Mouse (Mus musculus) midbrain, embryonic 12.5 days (tissue): Measurements from ENCODE around the gene Gcm1. TPM values are rescaled to one million over a fixed set of nuclear protein-coding genes. Genes with fewer than 3 reads are reported as not detected.

Experiments
- ATAC-seq: fragments of 200-750 bp; cut with Nextera tagmentation; 2 replicates; pipeline ENCODE4 v1.8.0; 2017; ENCODE audit warnings: low read depth, moderate TSS enrichment, moderate library complexity; ENCODE audit not compliant: low FRiP score
- H3K27ac ChIP-seq: fragments of 300-500 bp; sonication (generic); replicated peaks from 2 replicates; pipeline ENCODE4 v1.5.1; 2016; ENCODE audit warnings: mild to moderate bottlenecking
- H3K27me3 ChIP-seq: fragments of 300-500 bp; sonication (generic); 2 replicates; pipeline ENCODE4 v1.6.1; 2016; ENCODE audit warnings: mild to moderate bottlenecking
- H3K36me3 ChIP-seq: fragments of 300-500 bp; sonication (generic); 2 replicates; pipeline ENCODE4 v1.6.1; 2016
- H3K4me1 ChIP-seq: fragments of 300-500 bp; sonication (generic); 2 replicates; pipeline ENCODE4 v1.6.1; 2016
- H3K4me2 ChIP-seq: fragments of 300-500 bp; sonication (generic); replicated peaks from 2 replicates; pipeline ENCODE4 v1.6.1; 2016; ENCODE audit warnings: mild to moderate bottlenecking, moderate library complexity
- H3K4me3 ChIP-seq: fragments of 300-500 bp; sonication (generic); 2 replicates; pipeline ENCODE4 v1.5.1; 2016; ENCODE audit warnings: mild to moderate bottlenecking
- H3K9ac ChIP-seq: fragments of 300-500 bp; sonication (generic); replicated peaks from 2 replicates; pipeline ENCODE4 v1.6.1; 2016; ENCODE audit warnings: mild to moderate bottlenecking, moderate library complexity
- H3K9me3 ChIP-seq: fragments of 300-500 bp; sonication (generic); 2 replicates; pipeline ENCODE4 v1.6.1; 2016; ENCODE audit warnings: mild to moderate bottlenecking
- WGBS: fragments of 180-500 bp; shearing (Covaris S2); methylation state at CpG from one replicate; pipeline ENCODE4 v1.1.7; 2016; 5-methylcytosine and 5-hydroxymethylcytosine counted together
- polyA plus RNA-seq: library from polyadenylated mRNA; unstranded; fragments of >200 nt; fragmentation: Nextera tagmentation; extraction: Ambion mirVana; gene quantifications from 2 replicates; pipeline ENCODE4 v1.2.1, GENCODE M21; 2016

Gene Gcm1
- polyA plus RNA-seq, 1 experiment from 2014 or later = 0.14 TPM

- Histone ChIP-seq H3K4me3 (no peak overlapping the region), H3K4me2 (no peak overlapping the region), H3K9ac (no peak overlapping the region), H3K9me3 (no peaks in the 10 kb centered on the region), H3K4me1 (peaks cover 9% of the 10 kb centered on the region), H3K27me3 (peaks cover 21% of the 10 kb centered on the region; the same call in 1 of the 2 replicates), H3K36me3 (no peaks in the 10 kb centered on the region), H3K27ac (peak overlapping the region; percentile 20; the same call in 1 of the 2 replicates)
- peak; percentile 59 for ATAC-seq
- WGBS = 5% methylated on average over 9 of the region's 9 CpGs
These were observed 30.5 kb upstream of the Gcm1 start for GRCm38 (mm10) chr9:78021256-78021655.

GRCm38 (mm10) chr9:78022187-78022945, 29.4 kb upstream of the Gcm1 start:
- H3K9ac ChIP-seq = no peak overlapping the region
- no peak overlapping the region for H3K27ac ChIP-seq
- H3K9me3 ChIP-seq = no peaks in the 10 kb centered on the region
- peaks cover 21% of the 10 kb centered on the region; the same call in 1 of the 2 replicates for H3K27me3 ChIP-seq
- peaks cover 9% of the 10 kb centered on the region for H3K4me1 ChIP-seq
- no peaks in the 10 kb centered on the region for H3K36me3 ChIP-seq
- H3K4me3 ChIP-seq = no peak overlapping the region
- H3K4me2 ChIP-seq = no peak overlapping the region
- WGBS = 79% methylated on average over 8 of the region's 8 CpGs
- ATAC-seq = no peak

- H3K36me3 ChIP-seq = no peaks in the 10 kb centered on the region
- peaks cover 9% of the 10 kb centered on the region for H3K4me1 ChIP-seq
- no peaks in the 10 kb centered on the region for H3K9me3 ChIP-seq
- H3K4me2 ChIP-seq = no peak overlapping the region
- 24% methylated on average over 3 of the region's 3 CpGs for WGBS
- peaks cover 15% of the 10 kb centered on the region; the same call in 1 of the 2 replicates for H3K27me3 ChIP-seq
- H3K4me3 ChIP-seq = no peak overlapping the region
- H3K9ac ChIP-seq = no peak overlapping the region
- ATAC-seq = peak; percentile 67
- H3K27ac ChIP-seq = no peak overlapping the region
These were observed 26.9 kb upstream of the Gcm1 start for GRCm38 (mm10) chr9:78024823-78025222.

GRCm38 (mm10) chr9:78027099-78027498, 24.6 kb upstream of the Gcm1 start:
- Histone ChIP-seq H3K4me2 (no peak overlapping the region), H3K36me3 (no peaks in the 10 kb centered on the region), H3K9me3 (no peaks in the 10 kb centered on the region), H3K27me3 (peaks cover 10% of the 10 kb centered on the region; the same call in 1 of the 2 replicates), H3K4me3 (no peak overlapping the region), H3K9ac (no peak overlapping the region), H3K4me1 (no peaks in the 10 kb centered on the region), H3K27ac (no peak overlapping the region)
- no peak for ATAC-seq
- WGBS = 76% methylated on average over 3 of the region's 3 CpGs

GRCm38 (mm10) chr9:78030835-78031456, 20.8 kb upstream of the Gcm1 start:
- Histone ChIP-seq H3K4me3 (no peak overlapping the region), H3K27me3 (no peaks in the 10 kb centered on the region), H3K27ac (no peak overlapping the region), H3K36me3 (no peaks in the 10 kb centered on the region), H3K9ac (no peak overlapping the region), H3K4me2 (no peak overlapping the region), H3K4me1 (no peaks in the 10 kb centered on the region), H3K9me3 (no peaks in the 10 kb centered on the region)
- no peak for ATAC-seq
- WGBS = 90% methylated on average over 10 of the region's 10 CpGs

- no peaks in the 10 kb centered on the region for H3K4me1 ChIP-seq
- no peak overlapping the region for H3K9ac ChIP-seq
- H3K27me3 ChIP-seq = no peaks in the 10 kb centered on the region
- no peak overlapping the region for H3K4me3 ChIP-seq
- H3K36me3 ChIP-seq = no peaks in the 10 kb centered on the region
- no peaks in the 10 kb centered on the region for H3K9me3 ChIP-seq
- H3K27ac ChIP-seq = no peak overlapping the region
- ATAC-seq = no peak
- H3K4me2 ChIP-seq = no peak overlapping the region
- 92% methylated on average over 4 of the region's 4 CpGs for WGBS
These were observed 18.8 kb upstream of the Gcm1 start for GRCm38 (mm10) chr9:78032930-78033329.

GRCm38 (mm10) chr9:78035296-78035695, 16.4 kb upstream of the Gcm1 start:
- H3K4me1 ChIP-seq = no peaks in the 10 kb centered on the region
- H3K9ac ChIP-seq = no peak overlapping the region
- no peak overlapping the region for H3K27ac ChIP-seq
- WGBS = 85% methylated on average over 5 of the region's 5 CpGs
- no peaks in the 10 kb centered on the region for H3K9me3 ChIP-seq
- no peak overlapping the region for H3K4me2 ChIP-seq
- ATAC-seq = no peak
- H3K36me3 ChIP-seq = no peaks in the 10 kb centered on the region
- H3K27me3 ChIP-seq = no peaks in the 10 kb centered on the region
- no peak overlapping the region for H3K4me3 ChIP-seq

- ATAC-seq = no peak
- 89% methylated on average over 8 of the region's 8 CpGs for WGBS
- Histone ChIP-seq H3K4me1 (no peaks in the 10 kb centered on the region), H3K4me3 (no peak overlapping the region), H3K36me3 (no peaks in the 10 kb centered on the region), H3K27me3 (no peaks in the 10 kb centered on the region), H3K27ac (no peak overlapping the region), H3K9ac (no peak overlapping the region), H3K9me3 (no peaks in the 10 kb centered on the region), H3K4me2 (no peak overlapping the region)
These were observed 15.9 kb upstream of the Gcm1 start for GRCm38 (mm10) chr9:78035831-78036230.

GRCm38 (mm10) chr9:78038755-78039489, 12.8 kb upstream of the Gcm1 start:
- H3K4me1 ChIP-seq = no peaks in the 10 kb centered on the region
- no peaks in the 10 kb centered on the region for H3K36me3 ChIP-seq
- no peaks in the 10 kb centered on the region for H3K27me3 ChIP-seq
- no peak overlapping the region for H3K9ac ChIP-seq
- no peak overlapping the region for H3K27ac ChIP-seq
- H3K9me3 ChIP-seq = no peaks in the 10 kb centered on the region
- ATAC-seq = peak; percentile 65
- H3K4me2 ChIP-seq = no peak overlapping the region
- H3K4me3 ChIP-seq = no peak overlapping the region
- WGBS = 37% methylated on average over 17 of the region's 18 CpGs

GRCm38 (mm10) chr9:78045171-78045570, 6.6 kb upstream of the Gcm1 start:
- no peak overlapping the region for H3K27ac ChIP-seq
- no peaks in the 10 kb centered on the region for H3K4me1 ChIP-seq
- WGBS = 70% methylated on average over 6 of the region's 6 CpGs
- no peak overlapping the region for H3K4me2 ChIP-seq
- H3K9ac ChIP-seq = no peak overlapping the region
- H3K9me3 ChIP-seq = no peaks in the 10 kb centered on the region
- no peak overlapping the region for H3K4me3 ChIP-seq
- no peaks in the 10 kb centered on the region for H3K27me3 ChIP-seq
- H3K36me3 ChIP-seq = no peaks in the 10 kb centered on the region
- no peak for ATAC-seq

GRCm38 (mm10) chr9:78046755-78047154, 5.0 kb upstream of the Gcm1 start:
- Histone ChIP-seq H3K27me3 (no peaks in the 10 kb centered on the region), H3K4me3 (no peak overlapping the region), H3K36me3 (no peaks in the 10 kb centered on the region), H3K4me2 (no peak overlapping the region), H3K9me3 (no peaks in the 10 kb centered on the region), H3K4me1 (no peaks in the 10 kb centered on the region), H3K9ac (no peak overlapping the region), H3K27ac (no peak overlapping the region)
- WGBS = 55% methylated on average over 20 of the region's 20 CpGs
- no peak for ATAC-seq

- Histone ChIP-seq H3K9ac (no peak overlapping the region), H3K36me3 (no peaks in the 10 kb centered on the region), H3K27ac (no peak overlapping the region), H3K27me3 (no peaks in the 10 kb centered on the region), H3K9me3 (no peaks in the 10 kb centered on the region), H3K4me1 (no peaks in the 10 kb centered on the region), H3K4me2 (no peak overlapping the region), H3K4me3 (no peak overlapping the region)
- WGBS = 62% methylated on average over 5 of the region's 5 CpGs
- ATAC-seq = no peak
These were observed 1.2 kb upstream of the Gcm1 start for GRCm38 (mm10) chr9:78050452-78050970.
